10 mouse cellular contexts compared by ENCODE assay signal in genomic region chr5:66527090-66527489, GRCm38 (mm10).
DNase-seq lines count a peak whose midpoint lies in the region; ATAC-seq lines count a peak whose summit lies in the region.
"Had no signal": no experiment of that assay in that cellular context is flagged by ENCODE, and none has a peak within 500 bp of the region (broad histone marks: within the 10 kb centered on the region; RNA-seq: fewer than 3 reads in every experiment).

No protein-coding gene starts in this region.

- H3K36me3 ChIP-seq in midbrain, embryonic 12.5 days = no peaks in the 10 kb centered on the region
- H3K36me3 ChIP-seq in midbrain, embryonic 10.5 days = no peaks in the 10 kb centered on the region
- no peaks in the 10 kb centered on the region for H3K36me3 ChIP-seq in neural tube, embryonic 15.5 days
- H3K36me3 ChIP-seq: liver, embryonic 13.5 days had no signal

- H3K27me3 ChIP-seq in midbrain, embryonic 12.5 days = no peaks in the 10 kb centered on the region
- no peaks in the 10 kb centered on the region for H3K27me3 ChIP-seq in midbrain, embryonic 10.5 days (ENCODE audit: low read depth, poor library complexity, severe bottlenecking)
- no peaks in the 10 kb centered on the region for H3K27me3 ChIP-seq in neural tube, embryonic 15.5 days (replicated peaks)
- H3K27me3 ChIP-seq: Patski had no signal

- peak; percentile 32 for DNase-seq in adrenal gland, postnatal 14 days
- DNase-seq in adrenal gland, postnatal 25 days = no peak
- DNase-seq in midbrain, embryonic 10.5 days (ENCODE audit: low spot score) = no peak
- DNase-seq in kidney, postnatal 10 days = peak; percentile 87
- no peak for DNase-seq in cerebellum, postnatal 14 days
- DNase-seq: liver, embryonic 13.5 days had no signal

- ATAC-seq in midbrain, embryonic 12.5 days (ENCODE audit: low FRiP score, low read depth) = no peak
- ATAC-seq in neural tube, embryonic 15.5 days (ENCODE audit: low FRiP score) = no peak
- ATAC-seq in monocyte, adult 5-6 weeks (replicated peaks; ENCODE audit: insufficient number of reproducible peaks, low FRiP score, low TSS enrichment, poor library complexity, severe bottlenecking) = no peak
- ATAC-seq: Patski had no signal

- H3K9me3 ChIP-seq in midbrain, embryonic 12.5 days = no peaks in the 10 kb centered on the region
- H3K9me3 ChIP-seq in midbrain, embryonic 10.5 days (replicated peaks) = no peaks in the 10 kb centered on the region
- H3K9me3 ChIP-seq in neural tube, embryonic 15.5 days (replicated peaks) = no peaks in the 10 kb centered on the region
- H3K9me3 ChIP-seq: liver, embryonic 13.5 days had no signal

- H3K4me1 ChIP-seq in midbrain, embryonic 12.5 days = peaks cover 23% of the 10 kb centered on the region
- peaks cover 34% of the 10 kb centered on the region for H3K4me1 ChIP-seq in midbrain, embryonic 10.5 days
- H3K4me1 ChIP-seq in neural tube, embryonic 15.5 days = peaks cover 28% of the 10 kb centered on the region
- H3K4me1 ChIP-seq: liver, embryonic 13.5 days had no signal

- WGBS in midbrain, embryonic 12.5 days = 75% methylated on average over 8 of the region's 8 CpGs
- WGBS in midbrain, embryonic 10.5 days = 80% methylated on average over 8 of the region's 8 CpGs
- WGBS in neural tube, embryonic 15.5 days = 48% methylated on average over 8 of the region's 8 CpGs

- no peak overlapping the region for H3K4me3 ChIP-seq in midbrain, embryonic 12.5 days
- no peak overlapping the region for H3K4me3 ChIP-seq in midbrain, embryonic 10.5 days
- no peak overlapping the region for H3K4me3 ChIP-seq in neural tube, embryonic 15.5 days (replicated peaks)
- H3K4me3 ChIP-seq: liver, embryonic 13.5 days had no signal

- H3K9ac ChIP-seq in midbrain, embryonic 12.5 days (replicated peaks) = no peak overlapping the region
- no peak overlapping the region for H3K9ac ChIP-seq in neural tube, embryonic 15.5 days (replicated peaks)
- H3K9ac ChIP-seq: liver, embryonic 13.5 days had no signal

- no peak overlapping the region for H3K4me2 ChIP-seq in midbrain, embryonic 12.5 days (replicated peaks)
- no peak overlapping the region for H3K4me2 ChIP-seq in neural tube, embryonic 15.5 days
- H3K4me2 ChIP-seq: liver, embryonic 13.5 days had no signal

- H3K27ac ChIP-seq in midbrain, embryonic 12.5 days (replicated peaks) = peak overlapping the region; percentile 16; the same call in 1 of the 2 replicates
- H3K27ac ChIP-seq in midbrain, embryonic 10.5 days (replicated peaks) = no peak overlapping the region; the same call in 1 of the 2 replicates
- peak overlapping the region; percentile 56 for H3K27ac ChIP-seq in neural tube, embryonic 15.5 days (replicated peaks)
- H3K27ac ChIP-seq: liver, embryonic 13.5 days had no signal

Comparison
In these comparisons a context has a peak if more than half of its experiments do, and no peak if none do; other contexts are left out.
1. DNase-seq: peak in adrenal gland, postnatal 14 days (single experiment) and kidney, postnatal 10 days (single experiment); none in adrenal gland, postnatal 25 days (single experiment), midbrain, embryonic 10.5 days (single experiment) and cerebellum, postnatal 14 days (0 of 2).